Mouse (Mus musculus): ENCODE data around the gene Samd3.

Gene Samd3

DNA sequence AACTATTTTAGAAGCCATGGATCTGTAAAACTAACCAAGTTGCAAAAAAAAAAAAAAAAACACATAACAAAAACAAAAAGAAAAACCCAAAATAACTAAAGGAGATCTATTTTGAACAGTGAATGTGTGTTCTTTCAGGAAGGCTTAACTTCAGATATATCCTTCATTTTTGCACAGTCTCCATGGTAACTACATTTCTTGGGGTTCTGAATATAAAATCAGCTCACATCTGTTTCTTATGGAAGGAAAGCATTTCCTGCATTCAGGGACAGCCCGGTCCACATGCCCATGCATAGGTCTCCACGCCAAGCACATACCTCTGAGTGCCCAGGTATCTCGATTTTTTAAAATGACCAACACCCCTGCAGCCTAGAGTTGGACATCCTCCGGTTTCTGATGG lies 72.8 kb downstream of the Samd3 start:
- DNase-seq (ENCODE audit: extremely low read depth, low read depth, low spot score), result no peak

DNA sequence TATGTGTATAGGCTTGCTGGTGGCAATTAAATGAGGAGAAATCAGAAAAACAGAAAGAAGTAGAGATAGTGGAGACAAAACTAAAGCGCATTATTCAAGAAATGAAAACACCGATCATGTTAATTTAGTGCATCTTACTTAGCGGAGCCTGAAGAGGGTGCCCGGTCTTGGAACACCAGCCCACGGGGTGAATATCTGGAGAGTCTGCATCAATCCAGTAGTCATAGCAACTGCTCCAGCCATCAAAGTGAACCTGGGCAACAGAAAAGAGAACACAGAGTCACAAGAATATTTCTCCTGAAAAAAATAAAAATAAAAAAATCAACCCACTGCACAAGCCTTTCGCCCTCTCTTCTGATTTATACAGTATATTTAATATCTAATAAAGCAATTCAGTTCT lies 74.0 kb downstream of the Samd3 start:
- no peak for DNase-seq (ENCODE audit: extremely low read depth, low read depth, low spot score)

DNA sequence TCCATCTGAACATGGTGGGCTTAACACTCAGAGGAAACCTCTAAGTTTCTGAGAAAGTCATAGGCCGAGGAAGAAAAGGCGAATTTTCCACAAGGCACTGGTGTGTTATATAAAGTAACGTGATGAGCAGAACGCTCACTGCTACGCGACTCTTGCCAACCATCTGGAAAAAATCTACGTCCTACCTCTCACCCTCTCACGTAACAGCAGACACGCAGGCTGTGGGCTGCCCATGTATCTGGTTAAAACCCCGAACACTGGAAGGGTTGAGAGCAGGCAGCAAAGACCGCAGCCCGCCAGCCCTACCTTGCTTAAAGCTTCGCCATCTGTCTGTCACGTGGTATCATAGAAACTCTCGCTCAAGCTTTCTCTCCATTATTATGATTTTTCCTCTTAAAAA lies 84.8 kb downstream of the Samd3 start:
- DNase-seq (ENCODE audit: extremely low read depth, low read depth, low spot score), result no peak

DNA sequence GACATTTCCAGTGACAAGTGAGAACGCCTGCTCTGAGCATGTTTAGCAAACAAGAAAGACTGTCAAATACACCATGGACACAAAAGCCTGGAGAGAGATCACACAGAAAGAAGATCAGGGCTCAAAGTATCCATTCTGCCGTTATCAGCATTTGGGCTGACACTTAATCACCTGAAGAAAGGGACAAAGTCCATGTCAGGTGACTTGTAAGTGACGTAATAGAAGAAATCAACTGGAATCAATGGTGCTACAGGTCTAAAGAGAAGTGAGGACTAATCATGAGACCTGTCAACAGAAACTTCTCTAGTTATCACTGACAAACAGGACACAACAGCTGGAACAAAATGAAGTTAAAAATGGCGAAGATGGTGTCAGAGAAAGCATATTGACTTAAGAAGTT lies 91.2 kb downstream of the Samd3 start:
- no peak for DNase-seq (ENCODE audit: extremely low read depth, low read depth, low spot score)
